Mouse (Mus musculus) ovary, postnatal 10 days (tissue): ENCODE measurements at regions not wholly inside any gene's neighbourhood (a gene's known extent, or its start where the extent isn't known, plus 50 kb on each side); places are given as distances from the start of the nearest gene placed in this dataset.
"Not testable (repeated sequence)": the region's sequence is repeated elsewhere in the genome, so short reads cannot be mapped to it uniquely, and the experiment has no call there.

Experiments used
- DNase-seq: peaks from one replicate; pipeline ENCODE4 v3.0.0; 2022; ENCODE audit warnings: low spot score

- no peak for DNase-seq
Measured at GRCm38 (mm10) chrX:159072647-159073046, 137.5 kb upstream of the Rps6ka3 start.

- no peak for DNase-seq
Measured at GRCm38 (mm10) chrX:159073533-159073932, 136.6 kb upstream of the Rps6ka3 start.

- DNase-seq, result no peak
Measured at GRCm38 (mm10) chrX:159080508-159080907, 129.6 kb upstream of the Rps6ka3 start.

GRCm38 (mm10) chrX:159110651-159111050, 99.5 kb upstream of the Rps6ka3 start:
- DNase-seq, result not testable (repeated sequence)

- no peak for DNase-seq
Measured at GRCm38 (mm10) chrX:159116210-159116609, 93.9 kb upstream of the Rps6ka3 start.

GRCm38 (mm10) chrX:159140554-159140953, 69.6 kb upstream of the Rps6ka3 start:
- no peak for DNase-seq

GRCm38 (mm10) chrX:159143278-159143677, 66.8 kb upstream of the Rps6ka3 start:
- DNase-seq, result no peak

- no peak for DNase-seq
Measured at GRCm38 (mm10) chrX:159144674-159145073, 65.4 kb upstream of the Rps6ka3 start.

GRCm38 (mm10) chrX:159145212-159145611, 64.9 kb upstream of the Rps6ka3 start:
- DNase-seq, result no peak

- DNase-seq, result no peak
Measured at GRCm38 (mm10) chrX:159155786-159156185, 54.3 kb upstream of the Rps6ka3 start.

GRCm38 (mm10) chrX:159156976-159157375, 53.1 kb upstream of the Rps6ka3 start:
- DNase-seq, result no peak

- DNase-seq, result no peak
Measured at GRCm38 (mm10) chrX:159159727-159160126, 50.4 kb upstream of the Rps6ka3 start.
